Mouse (Mus musculus): Measurements from ENCODE around the gene Bbs2. TPM values are rescaled to one million over a fixed set of nuclear protein-coding genes. Genes with fewer than 3 reads are reported as not detected.

Bbs2 gene
- total and polyA plus RNA-seq, 3 experiments: 3.4 to 6.8 TPM; not detected in 1

DNA sequence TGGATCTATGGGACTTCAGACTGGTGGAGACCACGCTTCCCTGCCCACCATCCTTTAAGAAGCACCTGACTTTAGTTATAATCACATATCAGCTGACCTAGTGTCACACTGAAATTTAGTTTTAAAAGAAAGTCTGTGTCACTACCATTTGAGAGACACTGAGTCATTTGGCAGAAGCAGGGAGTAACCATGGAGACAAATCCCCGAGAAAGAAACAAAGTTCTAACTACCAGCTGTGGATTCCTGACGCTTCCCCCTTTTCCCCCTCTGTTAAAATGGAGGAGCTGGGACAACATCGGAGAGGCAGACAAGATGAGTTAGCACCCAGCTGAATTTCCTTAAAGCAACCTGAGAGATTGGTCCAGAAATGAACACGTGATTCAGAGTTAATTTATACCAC lies 49.5 kb upstream of the Bbs2 start:
- TF ChIP-seq CTCF (IDR thresholded peaks at IDR 0.05 in 2 of 3, conservative IDR thresholded peaks at IDR 0.05 in 1 of 3; ENCODE audit: control insufficient read depth in 1 of 3, insufficient read depth in 1 of 3, low read depth in 2 of 3, low read length in 3 of 3, poor library complexity in 1 of 3, severe bottlenecking in 1 of 3) (no peak), RAD21 (IDR thresholded peaks at IDR 0.05; ENCODE audit: low read depth, low read length) (no peak), NRF1 (IDR thresholded peaks at IDR 0.05; ENCODE audit: insufficient read depth, low read depth, low read length, poor library complexity, severe bottlenecking) (no peak), NELFE (IDR thresholded peaks at IDR 0.05; ENCODE audit: low read depth, low read length) (no peak), POLR2AphosphoS5 (IDR thresholded peaks at IDR 0.05; ENCODE audit: borderline replicate concordance, low read depth, low read length) (no peak), POLR2AphosphoS2 (IDR thresholded peaks at IDR 0.05; ENCODE audit: low read length) (no peak), JUND (IDR thresholded peaks at IDR 0.05; ENCODE audit: low read depth, low read length) (no peak), MAFK (IDR thresholded peaks at IDR 0.05; ENCODE audit: borderline replicate concordance, low read depth, low read length) (no peak), MYC (IDR thresholded peaks at IDR 0.05; ENCODE audit: low read depth, low read length) (no peak), ETS1 (IDR thresholded peaks at IDR 0.05; ENCODE audit: low read depth, low read length) (no peak), SMC3 (IDR thresholded peaks at IDR 0.05; ENCODE audit: low read depth, low read length) (no peak)
- H3K79me2 ChIP-seq (ENCODE audit: control insufficient read depth, insufficient read depth, low read length, poor library complexity): no peaks in the 10 kb centered on the region
- H3K27me3 ChIP-seq (ENCODE audit: control insufficient read depth in 1 of 2, insufficient read depth in 2 of 2, low read length in 2 of 2): no peaks in the 10 kb centered on the region
- H3K27ac ChIP-seq (ENCODE audit: control insufficient read depth, low read depth, low read length): no peak overlapping the region
- H3K4me3 ChIP-seq (ENCODE audit: control insufficient read depth in 1 of 2, insufficient read depth in 1 of 2, low read depth in 2 of 2, low read length in 2 of 2): no peak overlapping the region
- H3K9me3 ChIP-seq (replicated peaks; ENCODE audit: insufficient read depth, low read length): no peaks in the 10 kb centered on the region
- no peak for DNase-seq (ENCODE audit: low read depth, low spot score)
- peaks cover 0 to 6% of the 10 kb centered on the region in 2 experiments; a peak in 2 of 4 replicates for H3K36me3 ChIP-seq (ENCODE audit: control insufficient read depth in 1 of 2, insufficient read depth in 2 of 2, low read length in 2 of 2)
- H3K4me1 ChIP-seq (ENCODE audit: control insufficient read depth in 1 of 2, insufficient read depth in 2 of 2, low read length in 2 of 2): peaks cover 0 to 8% of the 10 kb centered on the region in 2 experiments; a peak in 2 of 4 replicates
- no peak overlapping the region for H3K9ac ChIP-seq (ENCODE audit: control insufficient read depth, low read depth, low read length, poor library complexity, severe bottlenecking)

DNA sequence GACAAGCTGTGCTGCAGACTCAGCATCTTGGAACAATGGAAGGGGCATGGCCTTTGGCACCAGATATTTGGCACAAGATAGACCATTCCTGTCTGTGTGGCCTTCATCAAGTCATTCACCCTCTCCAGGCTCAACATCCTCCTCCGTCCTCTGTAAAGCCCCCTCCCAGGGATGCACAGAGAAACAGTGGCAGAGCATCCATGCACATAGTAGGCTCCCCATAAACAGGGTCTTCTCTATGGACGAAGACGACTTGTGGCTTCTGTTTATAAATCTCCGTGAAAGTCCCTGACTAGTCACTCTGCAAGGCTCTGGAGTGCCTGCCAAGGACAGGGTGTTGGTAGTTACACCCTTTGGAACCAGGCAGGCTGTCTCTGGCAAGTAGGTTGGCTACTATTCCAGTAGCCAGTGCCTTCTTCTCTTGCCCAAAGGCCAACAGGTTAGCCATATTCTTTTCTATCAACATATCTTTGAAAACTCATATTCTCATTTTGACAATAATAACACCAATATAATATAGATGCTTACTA lies 41.6 kb upstream of the Bbs2 start:
- Histone ChIP-seq H3K27ac (ENCODE audit: control insufficient read depth, low read depth, low read length) (no peak overlapping the region), H3K9me3 (replicated peaks; ENCODE audit: insufficient read depth, low read length) (no peaks in the 10 kb centered on the region), H3K9ac (ENCODE audit: control insufficient read depth, low read depth, low read length, poor library complexity, severe bottlenecking) (no peak overlapping the region), H3K4me1 (ENCODE audit: control insufficient read depth in 1 of 2, insufficient read depth in 2 of 2, low read length in 2 of 2) (no peaks in the 10 kb centered on the region), H3K79me2 (ENCODE audit: control insufficient read depth, insufficient read depth, low read length, poor library complexity) (no peaks in the 10 kb centered on the region), H3K36me3 (ENCODE audit: control insufficient read depth in 1 of 2, insufficient read depth in 2 of 2, low read length in 2 of 2) (no peaks in the 10 kb centered on the region), H3K4me3 (ENCODE audit: control insufficient read depth in 1 of 2, insufficient read depth in 1 of 2, low read depth in 2 of 2, low read length in 2 of 2) (no peak overlapping the region), H3K27me3 (ENCODE audit: control insufficient read depth in 1 of 2, insufficient read depth in 2 of 2, low read length in 2 of 2) (peaks cover 1 to 2% of the 10 kb centered on the region in 2 experiments; a peak in 2 of 4 replicates)
- TF ChIP-seq POLR2AphosphoS2 (IDR thresholded peaks at IDR 0.05; ENCODE audit: low read length) (no peak), BHLHE40 (IDR thresholded peaks at IDR 0.05; ENCODE audit: borderline replicate concordance, low read depth, low read length) (no peak), GATA1 (IDR thresholded peaks at IDR 0.05; ENCODE audit: low read depth, low read length) (no peak), NRF1 (IDR thresholded peaks at IDR 0.05; ENCODE audit: insufficient read depth, low read depth, low read length, poor library complexity, severe bottlenecking) (no peak), USF1 (IDR thresholded peaks at IDR 0.05; ENCODE audit: low read depth, low read length) (no peak), TBP (IDR thresholded peaks at IDR 0.05; ENCODE audit: low read depth, low read length) (no peak), MEF2A (IDR thresholded peaks at IDR 0.05; ENCODE audit: extremely low read depth, insufficient replicate concordance, low read depth, low read length, poor library complexity, severe bottlenecking) (no peak)
- DNase-seq (ENCODE audit: low read depth, low spot score): no peak
